Mouse (Mus musculus) limb, embryonic 13.5 days (tissue): ENCODE data around the gene Gm36245. TPM values are rescaled to one million over a fixed set of nuclear protein-coding genes. Genes with fewer than 3 reads are reported as not detected.
"Not testable (repeated sequence)": the region's sequence is repeated elsewhere in the genome, so short reads cannot be mapped to it uniquely, and the experiment has no call there.

Experiments
- ATAC-seq: fragments of 200-750 bp; cut with Nextera tagmentation; 2 replicates; pipeline ENCODE4 v1.8.0; 2017; ENCODE audit warnings: low read depth, moderate number of reproducible peaks, moderate TSS enrichment; ENCODE audit not compliant: low FRiP score
- H3K27ac ChIP-seq: fragments of 300-500 bp; sonication (generic); 2 replicates; pipeline ENCODE4 v1.5.1; 2015; ENCODE audit warnings: inconsistent platforms, mild to moderate bottlenecking, moderate library complexity
- H3K27me3 ChIP-seq: fragments of 300-500 bp; sonication (generic); 2 replicates; pipeline ENCODE4 v1.6.1; 2015; ENCODE audit warnings: mild to moderate bottlenecking, inconsistent platforms
- H3K36me3 ChIP-seq: fragments of 300-500 bp; sonication (generic); 2 replicates; pipeline ENCODE4 v1.6.1; 2015; ENCODE audit warnings: inconsistent platforms, mild to moderate bottlenecking, moderate library complexity
- H3K4me1 ChIP-seq: fragments of 300-500 bp; sonication (generic); 2 replicates; pipeline ENCODE4 v1.6.1; 2015; ENCODE audit warnings: inconsistent platforms
- H3K4me2 ChIP-seq: fragments of 300-500 bp; sonication (generic); replicated peaks from 2 replicates; pipeline ENCODE4 v1.6.1; 2015; ENCODE audit warnings: inconsistent platforms, mild to moderate bottlenecking, moderate library complexity
- H3K4me3 ChIP-seq: fragments of 300-500 bp; sonication (generic); 2 replicates; pipeline ENCODE4 v1.5.1; 2015; ENCODE audit warnings: moderate library complexity, mild to moderate bottlenecking, inconsistent platforms
- H3K9ac ChIP-seq: fragments of 300-500 bp; sonication (generic); 2 replicates; pipeline ENCODE4 v1.6.1; 2015; ENCODE audit warnings: mild to moderate bottlenecking, inconsistent platforms
- H3K9me3 ChIP-seq: fragments of 300-500 bp; sonication (generic); 2 replicates; pipeline ENCODE4 v1.6.1; 2016; ENCODE audit warnings: inconsistent platforms
- WGBS: fragments of 180-500 bp; shearing (Covaris S2); methylation state at CpG from one replicate; pipeline ENCODE4 v1.1.7; 2015; 5-methylcytosine and 5-hydroxymethylcytosine counted together
- polyA plus RNA-seq: library from polyadenylated mRNA; unstranded; fragments of >200 nt; fragmentation: Nextera tagmentation; extraction: Ambion mirVana; gene quantifications from 2 replicates; pipeline ENCODE4 v1.2.1, GENCODE M21; 2015

Gene Gm36245
- polyA plus RNA-seq, 1 experiment from 2014 or later, result not detected

- H3K27me3 ChIP-seq, result no peaks in the 10 kb centered on the region
- no peak overlapping the region for H3K4me2 ChIP-seq
- H3K9me3 ChIP-seq, result no peaks in the 10 kb centered on the region
- WGBS, result 85% methylated on average over 1 of the region's 1 CpGs
- no peaks in the 10 kb centered on the region for H3K4me1 ChIP-seq
- H3K9ac ChIP-seq, result no peak overlapping the region
- ATAC-seq, result no peak
- no peak overlapping the region for H3K27ac ChIP-seq
- no peaks in the 10 kb centered on the region for H3K36me3 ChIP-seq
- no peak overlapping the region for H3K4me3 ChIP-seq
These were observed 25.7 kb downstream of the Gm36245 start for GRCm38 (mm10) chr15:77624710-77625109.

DNA sequence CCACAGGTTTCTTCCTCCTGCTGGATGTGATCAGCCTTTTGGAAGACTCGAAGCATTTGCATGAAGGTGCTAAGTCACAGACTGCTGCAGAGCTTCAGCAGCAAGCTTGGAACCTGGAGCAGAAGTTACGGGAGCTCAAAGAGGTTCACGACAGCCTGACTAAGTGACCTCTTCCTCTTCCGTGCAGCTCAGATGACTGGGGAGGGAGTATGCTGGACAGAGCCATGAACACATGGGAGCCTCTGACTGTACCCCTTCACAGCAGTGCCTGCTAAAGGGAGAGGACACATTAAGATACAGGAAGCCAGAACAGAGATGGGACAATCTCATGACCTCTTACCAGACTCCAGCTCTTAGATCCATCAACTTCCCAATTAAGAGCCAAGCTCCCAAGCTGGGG, 27.4 kb downstream of the Gm36245 start:
- not testable (repeated sequence) for H3K27ac ChIP-seq, H3K9me3 ChIP-seq, ATAC-seq, H3K27me3 ChIP-seq, H3K36me3 ChIP-seq, H3K4me3 ChIP-seq, H3K4me2 ChIP-seq, H3K9ac ChIP-seq, H3K4me1 ChIP-seq
- 66% methylated on average over 4 of the region's 4 CpGs for whole genome bisulfite sequencing

DNA sequence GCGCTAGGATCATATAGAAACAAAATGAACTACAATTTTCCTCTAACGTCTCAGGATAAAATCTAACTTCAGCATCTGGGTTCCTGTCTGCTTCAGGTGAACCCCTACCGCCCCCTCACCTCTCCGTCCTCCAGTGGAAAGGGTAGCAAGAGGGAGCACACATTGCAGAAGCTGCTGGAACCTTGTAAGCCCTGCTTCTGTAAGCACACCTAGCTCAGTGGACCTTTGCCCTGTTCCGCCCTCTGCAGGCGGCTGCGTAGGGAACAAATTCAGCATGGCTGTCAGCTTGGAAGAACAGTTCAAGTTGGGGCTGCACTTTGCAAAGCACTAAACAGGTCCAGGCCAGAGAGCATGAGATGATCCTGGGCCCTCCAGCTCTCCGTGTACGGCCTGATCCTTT, 29.6 kb downstream of the Gm36245 start:
- H3K4me2 ChIP-seq, H3K36me3 ChIP-seq, ATAC-seq, H3K27me3 ChIP-seq, H3K4me3 ChIP-seq, H3K4me1 ChIP-seq, H3K27ac ChIP-seq, H3K9me3 ChIP-seq, H3K9ac ChIP-seq: not testable (repeated sequence)
- WGBS, result 62% methylated on average over 9 of the region's 9 CpGs

GRCm38 (mm10) chr15:77629822-77630221, 30.8 kb downstream of the Gm36245 start:
- not testable (repeated sequence) for ATAC-seq, H3K27ac ChIP-seq, H3K9ac ChIP-seq, H3K9me3 ChIP-seq, H3K4me3 ChIP-seq, H3K27me3 ChIP-seq, H3K4me1 ChIP-seq, H3K36me3 ChIP-seq, H3K4me2 ChIP-seq
- 80% methylated on average over 3 of the region's 3 CpGs for WGBS

DNA sequence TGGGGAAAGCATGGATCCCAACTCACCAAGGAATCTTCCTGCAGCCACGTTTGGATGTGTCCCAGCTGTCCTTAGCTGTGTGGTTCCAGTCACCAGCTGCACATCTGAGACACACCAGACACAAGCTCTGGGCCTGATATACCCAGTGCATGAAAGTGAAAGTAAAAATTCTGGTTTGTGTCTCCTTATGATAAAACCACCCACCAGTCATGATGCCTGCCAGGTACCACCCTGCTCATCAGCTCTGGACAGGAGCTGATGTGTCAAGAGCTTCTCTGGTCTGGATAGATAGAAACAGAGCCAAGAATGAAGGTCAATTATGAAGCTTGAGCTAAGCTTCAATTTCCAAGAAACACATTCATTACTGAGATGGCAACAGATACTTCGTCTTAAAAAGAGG, 44.1 kb downstream of the Gm36245 start, which contains the start of gene Apol11b:
TSS of gene Apol11b (minus strand) at position 111 of the 400 bp plus-strand sequence.
- not testable (repeated sequence) for H3K9ac ChIP-seq, H3K4me3 ChIP-seq, H3K27ac ChIP-seq, ATAC-seq, H3K4me1 ChIP-seq, H3K9me3 ChIP-seq, H3K36me3 ChIP-seq, H3K27me3 ChIP-seq, H3K4me2 ChIP-seq
- WGBS, result 67% methylated on average over 2 of the region's 2 CpGs

DNA sequence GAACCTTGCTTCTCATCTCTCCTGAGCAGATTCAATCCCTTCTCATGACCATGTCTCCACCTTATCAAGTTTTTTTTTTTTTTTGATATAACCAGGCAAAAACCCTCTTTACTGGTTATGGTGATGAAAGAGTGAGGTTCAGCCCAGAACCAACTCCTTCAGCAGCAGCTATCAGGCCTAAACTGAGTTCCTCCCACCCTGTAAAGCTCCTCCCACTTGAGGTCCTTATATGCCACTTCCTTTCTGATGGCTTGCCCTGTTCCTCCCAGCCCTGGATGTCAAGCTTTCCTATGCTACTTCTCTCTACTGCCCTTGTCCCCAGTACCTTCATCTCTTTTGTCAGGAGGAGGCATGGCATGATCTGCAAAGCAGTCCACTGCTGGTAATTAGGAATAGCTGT, 52.1 kb downstream of the Gm36245 start:
- not testable (repeated sequence) for ATAC-seq, H3K4me3 ChIP-seq, H3K27ac ChIP-seq, H3K27me3 ChIP-seq, H3K9ac ChIP-seq, H3K9me3 ChIP-seq, H3K36me3 ChIP-seq, H3K4me2 ChIP-seq, H3K4me1 ChIP-seq

Other genes starting within 250 kb of the Gm36245 start
- gene Apol7a, start 200.1 kb upstream of the Gm36245 start, polyA plus RNA-seq, result not detected in 2 replicates
- gene Apol9a, start 188.1 kb upstream of the Gm36245 start, polyA plus RNA-seq, result not detected in 2 replicates
- 0.13 TPM in 1 of 2 replicates, not detected in the other for gene Apol7b, start 151.8 kb upstream of the Gm36245 start, polyA plus RNA-seq
- not detected in 2 replicates for gene Apol10a, start 122.2 kb upstream of the Gm36245 start, polyA plus RNA-seq
- not detected in 2 replicates for gene Apol11a, start 91.0 kb upstream of the Gm36245 start, polyA plus RNA-seq
- gene Apol7c, start 65.9 kb upstream of the Gm36245 start, polyA plus RNA-seq, result not detected in 2 replicates
- gene 1700025B11Rik, start 37.4 kb upstream of the Gm36245 start, polyA plus RNA-seq, result not detected in 2 replicates
- 0.08 and 0.18 TPM in 2 replicates for gene Apol10b, start 3.1 kb upstream of the Gm36245 start, polyA plus RNA-seq
- 0.08 TPM in 1 of 2 replicates, not detected in the other for gene Apol11b, start 44.0 kb downstream of the Gm36245 start, polyA plus RNA-seq
- 0.11 TPM in 1 of 2 replicates, not detected in the other for gene Apol7e, start 99.6 kb downstream of the Gm36245 start, polyA plus RNA-seq
- gene Apol9b, start 129.8 kb downstream of the Gm36245 start, polyA plus RNA-seq, result not detected in 2 replicates
- 0.18 TPM in 1 of 2 replicates, not detected in the other for gene Apol8, start 157.7 kb downstream of the Gm36245 start, polyA plus RNA-seq
- 34.1 and 38.1 TPM in 2 replicates for gene Myh9, start 242.9 kb downstream of the Gm36245 start, polyA plus RNA-seq